Mouse (Mus musculus) kidney, postnatal 36 days (tissue): Measurements from ENCODE around the gene Fxr1.
"Not testable (repeated sequence)": the region's sequence is repeated elsewhere in the genome, so short reads cannot be mapped to it uniquely, and the experiment has no call there.

ENCODE experiments used
- DNase-seq, 2 experiments: peaks; one replicate each; pipeline ENCODE4 v3.0.0; 2021 to 2022; ENCODE audit warnings: mixed read lengths in 2 of 2

Gene Fxr1

DNA sequence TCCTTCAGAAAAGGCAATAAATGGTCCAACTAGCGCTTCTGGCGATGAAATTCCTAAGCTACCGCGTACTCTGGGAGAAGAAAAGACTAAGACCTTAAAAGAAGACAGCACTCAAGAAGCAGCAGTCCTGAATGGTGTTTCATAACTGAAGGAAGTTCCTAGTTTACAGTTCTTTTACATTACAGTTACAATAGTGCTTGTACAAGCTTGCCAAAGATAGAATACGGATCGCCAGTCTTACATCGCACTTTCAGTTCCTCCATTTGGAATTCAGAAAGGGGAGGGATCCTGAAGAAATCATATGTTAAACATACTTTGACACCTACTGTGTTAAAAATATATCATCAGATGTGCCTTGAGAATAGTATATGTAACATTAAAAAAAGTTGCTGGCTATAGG is 49.2 kb downstream of the Fxr1 start:
- not testable (repeated sequence) for DNase-seq

DNA sequence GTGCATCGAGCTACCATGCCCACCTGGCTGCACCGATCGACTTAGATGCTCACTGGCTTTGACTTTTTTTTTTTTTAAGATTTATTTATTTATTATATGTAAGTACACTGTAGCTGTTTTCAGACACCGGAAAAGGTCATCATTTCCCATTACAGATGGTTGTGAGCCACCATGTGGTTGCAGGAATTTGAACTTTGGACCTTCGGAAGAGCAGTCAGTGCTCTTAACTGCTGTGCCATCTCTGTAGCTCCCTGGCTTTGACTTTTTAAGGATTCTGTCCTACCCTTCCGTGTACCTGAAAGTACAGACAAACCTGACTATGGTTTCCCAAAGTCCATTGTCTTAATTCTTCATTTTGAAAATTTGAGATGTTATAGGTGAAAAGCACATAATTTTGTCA is 53.0 kb downstream of the Fxr1 start:
- peak; percentile 20 to 25 for DNase-seq

DNA sequence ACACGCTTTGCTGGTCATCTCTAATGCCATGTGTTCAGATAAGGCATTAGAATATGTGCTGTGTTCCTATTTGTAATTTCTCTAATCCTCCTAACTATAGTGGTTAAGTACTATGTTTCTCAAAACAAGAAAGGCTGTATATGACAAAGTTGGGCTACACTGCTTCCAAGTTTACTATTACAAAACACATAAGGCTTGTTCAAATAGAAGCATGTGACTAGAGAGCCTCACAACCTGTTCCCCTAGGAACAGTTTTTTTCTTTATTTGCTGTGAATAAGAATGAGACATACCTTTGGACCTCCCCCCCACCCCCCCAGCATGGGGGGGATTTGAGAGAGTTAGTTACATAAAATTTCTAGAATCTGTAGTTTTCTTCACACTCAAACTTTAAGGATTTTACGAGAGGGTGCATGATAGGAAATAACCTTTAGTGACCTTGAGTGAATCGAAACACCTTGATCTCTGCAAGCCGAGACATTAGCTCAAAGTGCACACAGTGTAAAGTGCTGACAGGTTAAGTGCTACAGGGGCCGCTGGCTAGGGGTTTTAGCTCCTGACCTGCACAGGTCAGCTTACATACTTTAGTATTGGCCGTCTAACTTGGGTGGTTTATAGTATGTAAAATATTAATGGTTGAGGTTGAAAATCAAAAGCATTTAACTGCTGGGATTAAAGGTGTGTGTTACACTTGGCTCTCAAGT is 56.5 kb downstream of the Fxr1 start:
- peak; percentile 20 to 21 for DNase-seq

DNA sequence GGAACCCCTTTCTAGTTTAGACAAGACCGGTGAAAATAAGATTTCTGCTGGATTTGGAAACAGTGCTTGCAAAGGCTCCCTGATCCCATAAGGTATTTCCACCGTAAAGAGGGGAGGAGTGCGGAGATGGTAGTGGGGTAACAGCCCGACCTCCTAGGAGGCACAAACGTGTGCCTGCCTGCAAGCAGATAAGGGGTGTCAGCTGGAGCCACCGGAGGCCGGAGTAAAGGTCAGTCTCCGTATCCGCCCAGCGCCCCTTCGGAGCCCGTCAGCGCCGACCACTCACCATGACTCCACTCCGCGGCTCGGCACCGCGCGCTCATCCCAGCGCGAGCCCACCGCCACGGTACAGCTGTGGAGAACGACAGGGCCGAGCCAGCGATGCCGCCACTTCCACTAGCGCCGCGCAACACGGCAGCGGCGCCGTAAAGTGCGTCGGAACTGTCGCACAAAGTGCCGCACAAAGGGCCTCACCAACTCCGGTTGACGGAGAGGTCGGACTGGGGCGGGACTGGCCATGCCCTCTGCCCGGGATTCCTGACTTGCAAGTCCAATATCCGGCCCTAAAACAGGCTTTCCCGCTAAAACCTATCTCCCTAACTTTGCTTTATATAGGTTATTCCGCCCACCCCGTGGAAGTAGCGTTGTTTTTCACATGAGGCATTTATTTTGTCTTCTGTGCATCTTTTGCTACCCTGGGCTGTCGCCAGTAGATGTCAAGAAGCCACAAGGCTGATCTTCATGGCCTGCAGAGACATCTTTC is 61.3 kb downstream of the Fxr1 start, which contains the start of gene Dnajc19:
TSS of gene Dnajc19 (minus strand) at position 422 of the 763 bp plus-strand sequence.
- peak; percentile 96 to 97 for DNase-seq

DNA sequence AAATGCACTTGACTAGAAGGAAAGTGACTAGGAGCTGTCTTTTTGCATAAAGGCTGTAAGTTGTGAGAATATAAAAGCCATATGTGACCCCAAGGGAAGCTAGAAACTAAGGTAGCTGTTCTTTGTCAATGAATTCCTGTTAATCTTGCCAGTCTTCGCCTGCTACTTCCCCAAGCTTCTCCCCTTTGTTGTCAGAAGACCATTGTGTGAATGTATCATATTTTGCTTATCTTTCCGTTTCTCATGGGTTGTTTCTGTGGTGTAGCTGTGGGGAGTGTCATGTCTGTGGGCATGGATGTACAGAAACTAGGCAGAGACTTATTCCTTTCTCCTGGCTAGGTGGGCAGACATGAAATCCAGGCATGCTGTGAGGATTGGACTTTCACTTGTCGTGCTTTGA is 62.2 kb downstream of the Fxr1 start:
- DNase-seq, result no peak

DNA sequence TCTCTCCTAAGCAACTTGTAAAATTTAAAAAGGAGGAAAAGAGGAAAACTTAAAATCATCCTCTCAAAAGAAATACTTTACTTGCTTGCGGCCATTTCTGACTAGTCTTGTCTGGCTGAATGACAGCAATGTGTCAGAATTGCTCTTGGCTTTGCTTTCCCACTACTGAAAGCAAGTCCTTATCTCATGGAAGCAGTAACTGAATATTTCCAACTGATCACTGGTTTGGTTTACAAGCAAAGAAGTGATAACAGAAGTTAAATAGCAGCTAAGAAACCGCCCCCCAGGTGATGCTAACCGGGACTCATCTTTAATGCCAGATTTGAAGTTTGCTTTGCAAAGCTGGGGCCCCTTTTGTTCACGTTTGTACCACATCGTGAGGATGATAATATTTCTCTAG is 63.9 kb downstream of the Fxr1 start:
- DNase-seq, result no peak

DNA sequence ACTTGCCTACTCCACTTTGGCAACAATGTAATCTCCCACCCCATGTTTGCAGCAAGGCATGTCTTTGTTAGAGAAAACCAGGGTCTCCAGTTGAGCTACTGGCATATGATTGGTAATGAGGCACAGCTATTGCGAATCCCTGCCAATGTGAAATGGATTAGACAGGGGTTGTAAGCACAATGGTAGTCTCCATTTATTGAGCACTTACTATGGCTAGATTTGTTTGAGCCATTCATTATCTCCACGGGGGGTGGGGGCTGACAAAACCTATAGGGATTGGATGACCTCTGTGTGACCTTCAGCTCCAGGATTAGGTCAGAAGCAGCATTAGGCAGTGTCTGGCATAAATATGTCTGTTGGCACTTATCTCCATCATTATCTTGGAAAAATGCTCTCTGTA is 83.1 kb downstream of the Fxr1 start:
- no peak for DNase-seq

DNA sequence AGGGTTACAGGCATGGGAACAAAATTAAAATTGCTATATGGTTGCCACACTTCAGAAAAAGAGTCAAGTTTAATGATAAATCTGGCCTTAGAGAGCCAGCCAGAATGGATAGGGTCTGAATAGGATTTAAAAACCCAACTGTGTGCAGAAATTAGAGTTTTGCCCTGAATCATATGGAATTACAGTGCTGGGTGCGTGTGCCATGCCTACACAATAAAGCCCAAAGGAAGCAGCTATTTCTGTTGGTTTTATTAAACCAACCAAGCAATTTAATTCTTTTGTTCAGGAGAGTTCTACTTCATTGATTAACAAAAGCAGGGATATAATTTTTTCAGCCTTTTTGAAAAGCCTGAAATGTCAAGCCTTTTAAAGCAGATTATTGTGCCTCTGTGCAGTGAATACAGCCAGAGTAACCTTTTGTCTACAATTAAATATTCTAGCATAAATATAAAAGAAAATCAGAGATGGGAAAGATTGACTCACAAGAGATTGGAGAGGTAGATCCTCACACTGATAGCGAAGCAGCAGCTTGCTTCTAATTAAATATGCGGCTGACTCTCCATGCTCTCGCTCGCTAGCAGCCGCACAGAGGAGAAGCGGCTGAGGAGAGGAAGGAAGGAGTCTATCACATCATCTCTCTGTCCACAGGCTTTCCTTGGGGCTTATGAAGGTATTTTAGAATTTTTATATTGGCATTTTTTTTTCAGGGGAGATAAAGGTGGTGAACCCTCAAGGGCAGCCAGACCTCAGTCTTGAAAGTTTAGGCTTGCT is 84.3 kb downstream of the Fxr1 start:
- DNase-seq, result no peak

DNA sequence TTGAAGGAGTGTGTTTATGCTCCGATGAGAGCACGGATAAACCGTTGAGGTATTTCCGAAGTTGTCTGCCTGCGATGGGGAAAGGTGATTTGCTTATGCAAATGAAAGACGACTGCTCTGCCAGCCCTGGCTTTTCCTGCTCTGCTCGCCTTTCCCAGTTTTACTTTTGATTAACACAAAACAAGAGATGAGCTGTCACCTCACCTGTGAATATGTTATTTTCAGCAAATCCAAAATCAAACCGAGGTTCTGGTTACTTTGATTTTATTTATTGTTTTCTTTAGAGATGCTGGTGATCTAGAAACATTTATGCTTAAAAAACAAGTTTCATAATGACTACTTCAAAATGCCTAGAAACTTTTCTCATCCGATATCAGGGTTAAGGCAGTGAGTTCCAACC is 86.7 kb downstream of the Fxr1 start:
- peak in 1 of 2 experiments; percentile 20 for DNase-seq

DNA sequence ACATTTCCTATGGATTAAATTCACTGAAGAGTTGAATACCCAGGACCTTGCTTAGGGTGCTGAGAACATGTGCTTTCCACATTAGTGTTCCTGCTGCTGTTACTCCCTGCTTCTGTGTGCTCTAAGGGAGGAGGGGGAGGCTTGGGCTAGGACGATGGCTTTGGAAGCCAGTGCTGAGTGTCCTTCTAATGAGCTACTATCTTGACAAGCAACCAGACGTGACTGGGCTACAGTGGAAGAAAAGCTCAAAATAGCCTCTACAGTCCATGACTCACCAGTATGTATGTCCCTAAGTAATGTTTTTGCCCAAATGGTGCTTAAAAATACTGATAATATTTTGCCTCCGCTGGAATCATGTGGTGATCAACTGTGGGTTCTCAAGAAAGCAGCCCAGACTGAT is 87.9 kb downstream of the Fxr1 start:
- DNase-seq, result no peak

DNA sequence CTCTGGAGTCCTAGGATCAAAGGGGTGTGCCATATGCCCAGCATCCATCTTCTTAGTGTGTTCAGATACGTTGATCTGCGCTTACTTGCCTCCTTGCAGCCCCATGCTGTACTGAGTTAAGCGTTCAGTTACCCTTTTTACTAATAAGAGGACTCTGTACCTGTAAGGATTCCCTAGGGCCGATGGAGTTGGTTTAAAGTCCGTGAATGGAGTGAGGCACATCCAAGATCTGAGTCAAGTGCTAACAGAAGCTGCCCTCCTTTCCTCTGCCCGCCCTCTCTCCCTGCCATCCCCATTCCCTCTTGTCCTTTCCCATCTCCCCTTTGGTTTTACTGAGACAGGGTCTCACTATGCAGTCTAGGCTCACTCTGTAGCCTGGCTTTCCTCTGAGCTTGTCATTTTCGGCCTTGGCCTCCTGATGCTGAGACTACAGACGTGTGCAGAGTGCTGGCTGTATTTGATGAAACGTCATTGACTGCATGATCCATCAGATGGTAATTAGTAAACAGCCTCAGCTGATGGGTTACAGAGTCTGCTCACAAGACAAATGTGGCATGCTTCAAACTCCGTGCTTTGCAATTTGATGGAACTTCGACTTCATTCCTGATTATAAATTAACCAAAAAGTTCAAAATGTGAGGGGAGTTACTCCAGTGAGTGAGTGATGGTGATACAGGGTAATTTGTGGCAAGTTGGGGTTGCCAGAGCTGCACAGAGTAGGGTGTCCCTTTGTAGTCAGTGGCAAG is 92.4 kb downstream of the Fxr1 start:
- DNase-seq, result peak; percentile 60 to 79

DNA sequence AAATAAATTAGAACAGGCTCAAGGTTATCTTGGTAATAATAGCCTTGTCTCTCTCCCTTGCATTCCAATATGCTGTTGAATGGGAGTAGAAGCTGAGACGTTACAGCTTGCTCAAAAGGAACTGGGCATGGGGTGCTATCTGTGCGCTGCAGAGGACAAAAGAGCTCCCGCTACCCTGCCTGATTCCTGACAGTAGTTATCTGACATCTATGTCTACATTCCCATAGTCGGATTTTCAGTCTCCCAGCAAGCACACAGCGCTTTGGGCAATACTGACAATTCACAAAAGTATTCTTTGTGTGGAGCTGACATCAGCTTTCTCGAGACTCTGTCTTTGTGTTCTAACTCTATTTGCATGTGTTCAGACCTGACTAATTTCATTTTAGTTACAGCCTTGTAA is 96.1 kb downstream of the Fxr1 start:
- DNase-seq, result no peak

DNA sequence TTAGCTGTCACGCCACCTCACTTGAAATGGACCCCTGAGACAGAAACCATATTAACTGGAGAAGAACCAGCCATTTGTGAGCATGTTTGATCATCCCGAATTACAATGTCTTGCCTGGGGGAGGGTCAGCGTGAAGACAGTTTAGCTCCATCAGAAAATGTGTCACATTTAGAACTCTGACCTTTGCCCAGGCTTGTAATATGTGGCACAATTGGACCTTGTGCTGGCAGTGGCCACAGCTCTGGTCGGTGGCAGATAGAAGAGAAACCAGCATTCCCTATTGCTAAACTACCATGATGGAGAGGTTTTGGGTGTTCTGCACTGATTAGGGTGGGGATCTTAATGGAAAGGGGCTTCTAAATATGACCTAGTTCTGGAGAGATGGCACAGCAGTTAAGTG is 100.1 kb downstream of the Fxr1 start:
- DNase-seq, result peak; percentile 20 to 50
